Mouse (Mus musculus): ENCODE results near the gene Foxred1.

The Foxred1 gene

GRCm38 (mm10) chr9:35210542-35211474 lies at the start of gene Foxred1:
Gene Foxred1, minus strand, starts transcription at chr9:35211055.
- peak; percentile 99 for DNase-seq (ENCODE audit: low read depth, low spot score)

- no peak for DNase-seq (ENCODE audit: low read depth, low spot score)
These were observed 46.5 kb upstream of the Foxred1 start for GRCm38 (mm10) chr9:35257365-35257764.

- no peak for DNase-seq (ENCODE audit: low read depth, low spot score)
These were observed 38.6 kb upstream of the Foxred1 start for GRCm38 (mm10) chr9:35249476-35249875.

GRCm38 (mm10) chr9:35247405-35247804 lies 36.5 kb upstream of the Foxred1 start:
- DNase-seq (ENCODE audit: low read depth, low spot score) = no peak

GRCm38 (mm10) chr9:35239734-35240133 lies 28.9 kb upstream of the Foxred1 start:
- no peak for DNase-seq (ENCODE audit: low read depth, low spot score)

- DNase-seq (ENCODE audit: low read depth, low spot score) = no peak
These were observed 28.2 kb upstream of the Foxred1 start for GRCm38 (mm10) chr9:35238915-35239571.

GRCm38 (mm10) chr9:35238371-35238770 lies 27.5 kb upstream of the Foxred1 start:
- no peak for DNase-seq (ENCODE audit: low read depth, low spot score)

GRCm38 (mm10) chr9:35235996-35236395 lies 25.1 kb upstream of the Foxred1 start:
- no peak for DNase-seq (ENCODE audit: low read depth, low spot score)

- DNase-seq (ENCODE audit: low read depth, low spot score) = no peak
These were observed 17.8 kb upstream of the Foxred1 start for GRCm38 (mm10) chr9:35228671-35229070.

GRCm38 (mm10) chr9:35223466-35223865 lies 12.6 kb upstream of the Foxred1 start:
- DNase-seq (ENCODE audit: low read depth, low spot score) = peak; percentile 52

GRCm38 (mm10) chr9:35217963-35218362 lies 7.1 kb upstream of the Foxred1 start:
- no peak for DNase-seq (ENCODE audit: low read depth, low spot score)

GRCm38 (mm10) chr9:35211573-35212511 lies 987 bp upstream of the Foxred1 start:
- no peak for DNase-seq (ENCODE audit: low read depth, low spot score)

GRCm38 (mm10) chr9:35204421-35204820 lies 6.4 kb downstream of the Foxred1 start:
- DNase-seq (ENCODE audit: low read depth, low spot score) = no peak

- no peak for DNase-seq (ENCODE audit: low read depth, low spot score)
These were observed 7.3 kb downstream of the Foxred1 start for GRCm38 (mm10) chr9:35203536-35203935.

- no peak for DNase-seq (ENCODE audit: low read depth, low spot score)
These were observed 10.3 kb downstream of the Foxred1 start for GRCm38 (mm10) chr9:35200529-35201060.

- peak; percentile 80 for DNase-seq (ENCODE audit: low read depth, low spot score)
These were observed 10.9 kb downstream of the Foxred1 start, which contains the start of the genes Srpr and Tirap for GRCm38 (mm10) chr9:35199772-35200471. Gene Srpr, plus strand, starts transcription at chr9:35200175. Gene Tirap, minus strand, starts transcription at chr9:35200291.

GRCm38 (mm10) chr9:35198945-35199771 lies 11.7 kb downstream of the Foxred1 start:
- no peak for DNase-seq (ENCODE audit: low read depth, low spot score)

- DNase-seq (ENCODE audit: low read depth, low spot score) = no peak
These were observed 12.5 kb downstream of the Foxred1 start for GRCm38 (mm10) chr9:35198351-35198750.

- no peak for DNase-seq (ENCODE audit: low read depth, low spot score)
These were observed 13.2 kb downstream of the Foxred1 start for GRCm38 (mm10) chr9:35197625-35198024.

GRCm38 (mm10) chr9:35194048-35194447 lies 16.8 kb downstream of the Foxred1 start:
- no peak for DNase-seq (ENCODE audit: low read depth, low spot score)

Data from ES-CJ7 (cell line).